Mouse (Mus musculus) forebrain, postnatal 0 days (tissue): Measurements from ENCODE around the gene Qk. TPM values are rescaled to one million over a fixed set of nuclear protein-coding genes. Genes with fewer than 3 reads are reported as not detected.

Source experiments
- ATAC-seq: fragments of 200-750 bp; cut with Nextera tagmentation; 2 replicates; pipeline ENCODE4 v1.8.0; 2017; ENCODE audit warnings: mild to moderate bottlenecking, moderate library complexity
- DNase-seq: peaks from one replicate; pipeline ENCODE4 v3.0.0-alpha.2; 2015
- H3K27ac ChIP-seq: fragments of 300-500 bp; sonication (generic); 2 replicates; pipeline ENCODE4 v1.5.1; 2014; ENCODE audit warnings: low read depth, mild to moderate bottlenecking, antibody characterized with exemption, low read length, moderate library complexity, mixed read lengths
- H3K27me3 ChIP-seq: fragments of 300-500 bp; sonication (generic); 2 replicates; pipeline ENCODE4 v1.6.1; 2014; ENCODE audit warnings: mild to moderate bottlenecking, low read length, mixed read lengths; ENCODE audit not compliant: insufficient read depth
- H3K36me3 ChIP-seq: fragments of 300-500 bp; sonication (generic); 2 replicates; pipeline ENCODE4 v1.6.1; 2014; ENCODE audit warnings: mild to moderate bottlenecking, moderate library complexity; ENCODE audit not compliant: insufficient read depth
- H3K4me1 ChIP-seq: fragments of 300-500 bp; sonication (generic); 2 replicates; pipeline ENCODE4 v1.6.1; 2014; ENCODE audit warnings: antibody characterized with exemption; ENCODE audit not compliant: insufficient read depth
- H3K4me2 ChIP-seq: fragments of 300-500 bp; sonication (generic); 2 replicates; pipeline ENCODE4 v1.6.1; 2014; ENCODE audit warnings: low read depth, mild to moderate bottlenecking, moderate library complexity
- H3K4me3 ChIP-seq: fragments of 300-500 bp; sonication (generic); 2 replicates; pipeline ENCODE4 v1.5.1; 2014; ENCODE audit warnings: low read depth, low read length, mixed read lengths
- H3K9ac ChIP-seq: fragments of 300-500 bp; sonication (generic); 2 replicates; pipeline ENCODE4 v1.6.1; 2014; ENCODE audit warnings: mild to moderate bottlenecking
- H3K9me3 ChIP-seq: fragments of 300-500 bp; sonication (generic); 2 replicates; pipeline ENCODE4 v1.6.1; 2016; ENCODE audit warnings: low read length
- CTCF ChIP-seq: sonication (generic); IDR thresholded peaks from 2 replicates; pipeline ENCODE4 v1.5.1; 2016; ENCODE audit warnings: antibody characterized with exemption, control low read depth, low read depth
- WGBS: fragments of 180-500 bp; shearing (Covaris S2); extraction: QIAGEN DNeasy Blood & Tissue Kit; methylation state at CpG from one replicate; pipeline ENCODE4 v1.1.7; 2014; 5-methylcytosine and 5-hydroxymethylcytosine counted together
- polyA plus RNA-seq: library from polyadenylated mRNA; unstranded; fragments of >200 nt; fragmentation: Nextera tagmentation; extraction: Ambion mirVana; gene quantifications from 2 replicates; pipeline ENCODE4 v1.2.1, GENCODE M21; 2015
- total RNA-seq: library from RNA; depleted of rRNA; stranded (reverse); fragments of >200 nt; gene quantifications from 2 replicates; pipeline ENCODE4 v1.2.3, GENCODE M21; 2014

Gene Qk
- total and polyA plus RNA-seq, 2 experiments from 2014 or later = 43.0 to 225 TPM

DNA sequence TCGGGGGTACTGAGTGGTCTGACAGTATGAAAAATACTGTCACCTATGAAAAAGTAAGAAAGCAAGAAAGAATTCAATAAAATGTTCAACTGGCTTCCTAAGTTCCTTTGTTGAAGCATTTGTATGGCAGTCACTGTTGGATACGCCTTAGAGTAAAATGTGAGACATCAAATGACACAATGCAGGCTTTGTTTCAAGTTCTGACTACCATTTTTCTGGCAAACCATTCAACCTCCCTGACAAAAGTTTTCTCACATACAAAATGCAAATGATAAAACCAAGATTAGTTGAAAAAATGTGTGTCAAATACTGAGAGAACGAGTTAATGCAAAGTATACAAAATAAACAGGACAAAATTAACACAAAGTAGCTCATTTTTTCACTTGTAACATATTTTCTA lies 50.1 kb downstream of the Qk start:
- Histone ChIP-seq H3K36me3 (no peaks in the 10 kb centered on the region), H3K4me2 (no peak overlapping the region), H3K4me1 (0 out of 2 replicates have a peak, but pooled peaks cover 4% of the 10 kb centered on the region), H3K27me3 (no peaks in the 10 kb centered on the region), H3K9ac (no peak overlapping the region), H3K27ac (peak overlapping the region; percentile 40), H3K9me3 (no peaks in the 10 kb centered on the region), H3K4me3 (no peak overlapping the region)
- DNase-seq (peak; percentile 40), ATAC-seq (peak; percentile 58; the same call in 1 of the 2 replicates)
- WGBS = 23% methylated on average over 3 of the region's 3 CpGs
- no peak for TF ChIP-seq CTCF

DNA sequence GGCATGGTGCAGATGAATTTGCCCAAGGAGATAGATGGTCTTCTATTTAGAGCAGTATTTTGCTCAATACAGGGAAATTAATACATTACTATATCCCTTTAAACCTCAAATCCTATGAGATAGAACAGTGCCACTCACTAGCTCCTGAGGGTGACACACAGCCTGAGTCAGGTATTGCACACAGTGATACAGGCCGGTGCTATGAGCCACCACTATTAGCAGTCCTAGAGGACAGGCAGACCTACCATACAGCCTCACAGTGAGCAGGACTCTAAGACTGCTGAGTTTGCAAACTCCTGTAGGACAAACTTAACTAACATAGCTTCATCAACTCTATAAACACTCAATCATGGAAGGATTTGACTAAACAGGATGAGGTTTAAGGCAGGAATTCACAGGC lies 51.2 kb downstream of the Qk start:
- no peak overlapping the region for H3K4me2 ChIP-seq
- DNase-seq (no peak), ATAC-seq (no peak)
- H3K4me3 ChIP-seq = no peak overlapping the region
- no peaks in the 10 kb centered on the region for H3K36me3 ChIP-seq
- 0 out of 2 replicates have a peak, but pooled peaks cover 4% of the 10 kb centered on the region for H3K4me1 ChIP-seq
- H3K9me3 ChIP-seq = no peaks in the 10 kb centered on the region
- 80% methylated on average over 1 of the region's 1 CpGs for WGBS
- no peak overlapping the region for H3K9ac ChIP-seq
- no peak for TF ChIP-seq CTCF
- H3K27ac ChIP-seq = no peak overlapping the region
- no peaks in the 10 kb centered on the region for H3K27me3 ChIP-seq

DNA sequence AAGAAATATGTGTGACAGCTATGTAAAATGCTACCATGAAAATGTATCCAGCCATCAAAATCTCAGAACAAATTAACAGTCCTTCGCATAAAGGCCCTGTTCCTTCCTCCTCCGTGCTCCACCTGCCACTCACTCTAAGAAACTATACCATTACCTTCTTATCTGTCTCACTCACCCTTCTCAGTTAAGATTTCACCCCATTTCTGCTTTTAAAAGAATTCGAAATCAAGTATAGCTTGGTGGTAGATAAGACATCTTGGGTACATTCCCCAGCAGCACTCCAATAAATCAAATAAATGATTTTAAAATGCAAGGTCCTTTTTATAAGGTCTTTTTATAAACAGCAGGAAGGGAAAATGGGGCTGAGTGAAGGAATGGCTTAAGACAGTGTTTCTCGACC lies 53.4 kb downstream of the Qk start:
- no peaks in the 10 kb centered on the region for H3K27me3 ChIP-seq
- no peak for DNase-seq
- no peak overlapping the region for H3K4me3 ChIP-seq
- no peaks in the 10 kb centered on the region for H3K9me3 ChIP-seq
- no peaks in the 10 kb centered on the region for H3K36me3 ChIP-seq
- no peak for ATAC-seq
- TF ChIP-seq CTCF = no peak
- WGBS = 81% methylated on average over 4 of the region's 4 CpGs
- H3K4me2 ChIP-seq = no peak overlapping the region
- H3K27ac ChIP-seq = no peak overlapping the region
- H3K9ac ChIP-seq = no peak overlapping the region
- 0 out of 2 replicates have a peak, but pooled peaks cover 4% of the 10 kb centered on the region for H3K4me1 ChIP-seq

- DNase-seq (peak; percentile 54), ATAC-seq (peak; percentile 88)
- 24% methylated on average over 4 of the region's 4 CpGs for WGBS
- Histone ChIP-seq H3K4me2 (no peak overlapping the region), H3K27me3 (no peaks in the 10 kb centered on the region), H3K4me3 (no peak overlapping the region), H3K9ac (no peak overlapping the region), H3K9me3 (no peaks in the 10 kb centered on the region), H3K4me1 (no peaks in the 10 kb centered on the region), H3K27ac (no peak overlapping the region), H3K36me3 (no peaks in the 10 kb centered on the region)
- no peak for TF ChIP-seq CTCF
These were observed 68.2 kb downstream of the Qk start for GRCm38 (mm10) chr17:10251252-10251958.

DNA sequence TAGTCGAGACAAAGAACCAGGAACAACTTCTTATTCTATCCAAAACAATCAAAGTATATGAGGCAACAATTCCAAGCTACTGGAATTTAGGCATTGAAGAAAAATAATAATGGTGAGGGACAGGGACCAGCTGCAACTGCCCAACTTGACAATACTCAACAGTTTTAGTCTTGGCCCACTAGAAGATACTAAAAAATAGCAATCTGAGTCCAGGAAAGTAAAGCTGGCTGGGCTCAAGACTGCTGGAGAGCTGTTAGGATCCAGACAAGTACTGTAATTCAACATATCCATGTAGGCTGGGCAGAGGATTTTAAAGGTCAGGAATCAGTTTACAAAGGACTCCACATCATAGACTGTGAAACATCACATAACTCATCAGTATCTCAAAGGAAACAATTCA lies 79.6 kb downstream of the Qk start:
- Histone ChIP-seq H3K4me3 (no peak overlapping the region), H3K9ac (no peak overlapping the region), H3K27ac (no peak overlapping the region), H3K36me3 (no peaks in the 10 kb centered on the region), H3K4me2 (no peak overlapping the region), H3K27me3 (no peaks in the 10 kb centered on the region), H3K4me1 (no peaks in the 10 kb centered on the region), H3K9me3 (no peaks in the 10 kb centered on the region)
- DNase-seq (no peak), ATAC-seq (no peak)
- WGBS = 85% methylated on average over 1 of the region's 1 CpGs
- no peak for TF ChIP-seq CTCF

- H3K4me3 ChIP-seq = no peak overlapping the region
- DNase-seq (no peak), ATAC-seq (no peak)
- 93% methylated on average over 2 of the region's 2 CpGs for WGBS
- H3K9me3 ChIP-seq = no peaks in the 10 kb centered on the region
- no peak overlapping the region for H3K4me2 ChIP-seq
- no peaks in the 10 kb centered on the region for H3K27me3 ChIP-seq
- no peaks in the 10 kb centered on the region for H3K4me1 ChIP-seq
- H3K36me3 ChIP-seq = no peaks in the 10 kb centered on the region
- TF ChIP-seq CTCF = no peak
- H3K9ac ChIP-seq = no peak overlapping the region
- H3K27ac ChIP-seq = no peak overlapping the region
These were observed 83.1 kb downstream of the Qk start for GRCm38 (mm10) chr17:10236595-10236994.

GRCm38 (mm10) chr17:10232406-10232805 lies 87.2 kb downstream of the Qk start:
- no peak overlapping the region for H3K4me3 ChIP-seq
- no peak overlapping the region for H3K9ac ChIP-seq
- ATAC-seq (no peak), DNase-seq (no peak)
- no peak for TF ChIP-seq CTCF
- H3K27ac ChIP-seq = no peak overlapping the region
- 0 out of 2 replicates have a peak, but pooled peaks cover 4% of the 10 kb centered on the region for H3K4me1 ChIP-seq
- 90% methylated on average over 3 of the region's 3 CpGs for WGBS
- H3K27me3 ChIP-seq = no peaks in the 10 kb centered on the region
- H3K4me2 ChIP-seq = no peak overlapping the region
- no peaks in the 10 kb centered on the region for H3K9me3 ChIP-seq
- no peaks in the 10 kb centered on the region for H3K36me3 ChIP-seq
